Mouse (Mus musculus): ENCODE results near the gene Cacna1s. TPM values are rescaled to one million over a fixed set of nuclear protein-coding genes. Genes with fewer than 3 reads are reported as not detected.
A peak's percentile ranks its signal among the peaks of the same experiment; 100 is the strongest.

Gene Cacna1s
- total RNA-seq, 2 experiments from 2014 or later: not detected

DNA sequence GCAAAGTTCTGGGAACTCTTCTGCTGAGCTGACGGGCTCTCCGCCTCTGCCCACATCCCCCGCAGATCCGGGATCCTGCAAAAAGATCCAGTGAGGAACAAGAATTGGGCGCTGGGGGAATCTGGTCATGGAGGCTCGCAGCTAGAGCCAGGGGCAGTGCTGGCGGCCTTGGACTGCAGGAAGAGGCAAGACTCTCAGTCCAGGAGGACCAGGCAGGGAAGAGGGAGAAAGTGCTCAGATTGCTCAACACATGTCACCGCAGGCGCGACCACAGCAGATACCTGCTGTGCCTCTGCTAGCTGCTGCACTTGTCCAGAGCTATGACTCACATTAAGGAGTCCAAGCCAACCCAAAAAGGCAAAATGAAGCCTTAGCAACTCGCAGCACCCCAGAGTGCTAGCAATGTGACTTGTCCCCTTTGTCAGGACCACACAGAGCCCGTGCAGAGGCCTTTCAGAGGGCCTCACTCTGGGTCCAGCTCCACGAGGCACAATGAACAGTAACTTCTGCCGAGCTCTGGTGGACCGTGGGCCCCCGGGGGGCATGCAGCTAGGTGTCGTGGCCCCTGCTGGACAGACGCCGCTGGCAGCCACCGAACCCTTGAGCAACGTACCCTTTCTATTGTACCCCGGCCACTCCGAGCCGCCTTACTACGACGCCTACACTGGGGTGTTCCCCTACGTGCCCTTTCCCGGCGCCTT lies 2.1 kb upstream of the Cacna1s start, which contains the start of gene Ascl5:
TSS of gene Ascl5 (plus strand) at position 493 of the 701 bp plus-strand sequence.
- peak; percentile 27; the same call in 1 of the 2 replicates for ATAC-seq (ENCODE audit: poor library complexity, severe bottlenecking)

DNA sequence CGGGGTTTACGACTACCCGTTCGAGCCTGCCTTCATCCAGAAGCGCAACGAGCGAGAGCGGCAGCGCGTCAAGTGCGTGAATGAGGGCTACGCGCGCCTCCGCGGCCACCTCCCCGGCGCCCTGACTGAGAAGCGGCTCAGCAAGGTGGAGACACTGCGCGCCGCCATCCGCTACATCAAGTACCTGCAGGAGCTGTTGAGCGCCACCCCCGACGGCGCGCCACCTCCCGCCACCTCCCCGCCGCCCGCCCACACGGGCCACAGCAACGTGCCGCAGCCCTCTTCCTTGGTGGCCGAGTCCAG lies 1.6 kb upstream of the Cacna1s start:
- 0 out of 2 replicates have a peak, but pooled peaks have one; percentile 17 for ATAC-seq (ENCODE audit: poor library complexity, severe bottlenecking)

DNA sequence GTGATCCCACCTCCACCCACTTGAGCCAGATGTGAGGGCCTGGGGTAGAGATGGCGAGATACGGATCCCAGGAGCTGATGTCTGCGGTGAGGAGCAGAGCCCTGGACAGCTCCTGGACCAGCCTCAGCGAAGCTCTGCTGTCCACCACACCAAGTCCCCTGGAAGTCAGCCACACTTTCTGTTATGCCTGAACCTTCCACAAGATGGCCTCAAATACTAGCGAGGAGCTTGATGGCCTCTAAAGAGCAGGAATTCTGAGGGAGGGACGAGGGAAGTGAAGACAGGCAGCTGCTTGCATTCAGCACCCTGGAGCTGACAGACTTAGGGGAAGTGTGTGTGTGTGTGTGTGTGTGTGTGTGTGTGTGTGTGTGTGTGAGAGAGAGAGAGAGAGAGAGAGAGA lies 1.1 kb upstream of the Cacna1s start:
- ATAC-seq (ENCODE audit: poor library complexity, severe bottlenecking): peak; percentile 36; the same call in 1 of the 2 replicates

GRCm38 (mm10) chr1:136055771-136056170 lies 3.2 kb downstream of the Cacna1s start:
- ATAC-seq (ENCODE audit: poor library complexity, severe bottlenecking): no peak

DNA sequence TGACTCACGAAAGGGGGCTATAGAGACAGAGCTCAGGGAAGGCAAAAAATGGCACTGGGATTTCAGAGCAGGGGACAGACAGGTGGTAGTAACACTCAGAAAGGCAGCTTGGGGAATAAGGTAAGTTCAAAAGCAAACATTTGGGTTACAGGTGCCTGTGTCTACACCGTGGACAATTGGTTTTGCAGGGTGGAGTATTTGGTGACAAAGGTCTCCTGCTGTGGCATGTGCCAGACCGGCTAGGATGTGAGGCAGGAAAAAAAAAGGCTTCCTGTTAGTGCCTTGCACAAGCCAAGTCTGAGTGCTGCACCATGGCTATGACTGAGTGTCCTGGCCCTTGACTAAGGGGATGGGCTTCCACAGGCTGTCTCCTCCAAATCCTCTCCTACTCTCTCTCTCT lies 6.0 kb downstream of the Cacna1s start:
- no peak for ATAC-seq (ENCODE audit: poor library complexity, severe bottlenecking)

- ATAC-seq (ENCODE audit: poor library complexity, severe bottlenecking): no peak
These were observed 8.7 kb downstream of the Cacna1s start for GRCm38 (mm10) chr1:136061041-136061789.

- no peak for ATAC-seq (ENCODE audit: poor library complexity, severe bottlenecking)
These were observed 9.2 kb downstream of the Cacna1s start for GRCm38 (mm10) chr1:136061790-136062141.

- ATAC-seq (ENCODE audit: poor library complexity, severe bottlenecking): no peak
These were observed 11.4 kb downstream of the Cacna1s start for GRCm38 (mm10) chr1:136063991-136064390.

DNA sequence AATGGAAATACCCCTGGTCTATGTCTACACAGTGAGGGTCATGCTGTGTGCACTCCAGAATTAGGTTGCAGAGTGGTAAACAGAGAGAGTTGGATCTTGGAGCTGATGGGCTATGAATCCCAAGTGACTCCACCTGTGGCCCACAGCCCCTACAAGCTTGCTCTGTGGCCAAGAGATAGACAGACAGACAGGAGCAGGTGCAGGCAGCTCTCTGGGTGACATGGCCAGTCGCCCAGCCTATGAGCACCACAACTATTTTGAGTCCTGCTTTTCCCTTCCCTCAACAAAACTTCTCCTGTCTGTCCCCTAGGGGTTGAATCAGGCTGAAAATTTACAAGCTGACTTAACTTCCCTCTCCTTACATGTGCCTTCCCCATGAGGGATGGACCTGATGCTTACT lies 14.1 kb downstream of the Cacna1s start:
- no peak for ATAC-seq (ENCODE audit: poor library complexity, severe bottlenecking)

GRCm38 (mm10) chr1:136067579-136067978 lies 15.0 kb downstream of the Cacna1s start:
- no peak for ATAC-seq (ENCODE audit: poor library complexity, severe bottlenecking)

DNA sequence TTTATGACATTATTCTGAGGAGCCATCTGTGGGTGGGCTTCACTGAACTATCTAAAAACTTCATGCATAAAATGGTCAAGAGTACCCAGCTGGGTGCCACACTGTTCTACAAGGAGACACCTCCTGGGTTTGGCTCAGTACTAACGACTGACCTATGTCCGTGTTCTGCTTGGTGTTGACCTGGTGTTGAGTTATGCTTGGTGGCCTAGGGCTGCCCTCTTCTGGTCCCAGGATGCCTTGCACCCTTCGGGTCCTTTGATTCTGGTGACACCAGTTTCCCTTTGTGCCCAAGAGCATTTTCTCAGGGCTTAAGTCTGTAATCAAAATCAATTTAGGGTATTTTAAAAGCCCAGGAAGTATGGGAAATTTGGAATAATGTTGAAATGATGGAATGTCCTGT lies 23.5 kb downstream of the Cacna1s start:
- ATAC-seq (ENCODE audit: poor library complexity, severe bottlenecking): no peak

DNA sequence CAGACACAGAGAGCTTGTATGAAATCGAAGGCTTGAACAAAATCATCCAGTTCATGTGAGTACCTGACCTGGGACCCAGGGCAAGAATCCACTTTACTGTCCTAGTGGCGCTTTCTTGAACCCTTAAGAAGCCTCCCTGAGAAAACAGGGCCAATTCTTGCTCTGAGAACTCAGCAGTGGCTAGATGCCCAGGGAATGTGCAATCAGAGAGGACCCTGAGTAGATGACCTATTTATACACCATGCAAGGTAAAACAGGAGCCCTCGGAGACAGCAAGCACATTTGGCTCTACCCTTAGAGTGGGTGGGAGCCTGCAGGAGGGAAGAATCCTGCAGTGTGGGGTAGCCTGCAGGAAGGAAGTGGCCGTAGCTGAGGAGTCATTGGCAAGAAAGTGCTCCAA lies 25.1 kb downstream of the Cacna1s start:
- ATAC-seq (ENCODE audit: poor library complexity, severe bottlenecking): no peak

- no peak for ATAC-seq (ENCODE audit: poor library complexity, severe bottlenecking)
These were observed 28.6 kb downstream of the Cacna1s start for GRCm38 (mm10) chr1:136081161-136081560.

- no peak for ATAC-seq (ENCODE audit: poor library complexity, severe bottlenecking)
These were observed 33.6 kb downstream of the Cacna1s start for GRCm38 (mm10) chr1:136085988-136086685.

DNA sequence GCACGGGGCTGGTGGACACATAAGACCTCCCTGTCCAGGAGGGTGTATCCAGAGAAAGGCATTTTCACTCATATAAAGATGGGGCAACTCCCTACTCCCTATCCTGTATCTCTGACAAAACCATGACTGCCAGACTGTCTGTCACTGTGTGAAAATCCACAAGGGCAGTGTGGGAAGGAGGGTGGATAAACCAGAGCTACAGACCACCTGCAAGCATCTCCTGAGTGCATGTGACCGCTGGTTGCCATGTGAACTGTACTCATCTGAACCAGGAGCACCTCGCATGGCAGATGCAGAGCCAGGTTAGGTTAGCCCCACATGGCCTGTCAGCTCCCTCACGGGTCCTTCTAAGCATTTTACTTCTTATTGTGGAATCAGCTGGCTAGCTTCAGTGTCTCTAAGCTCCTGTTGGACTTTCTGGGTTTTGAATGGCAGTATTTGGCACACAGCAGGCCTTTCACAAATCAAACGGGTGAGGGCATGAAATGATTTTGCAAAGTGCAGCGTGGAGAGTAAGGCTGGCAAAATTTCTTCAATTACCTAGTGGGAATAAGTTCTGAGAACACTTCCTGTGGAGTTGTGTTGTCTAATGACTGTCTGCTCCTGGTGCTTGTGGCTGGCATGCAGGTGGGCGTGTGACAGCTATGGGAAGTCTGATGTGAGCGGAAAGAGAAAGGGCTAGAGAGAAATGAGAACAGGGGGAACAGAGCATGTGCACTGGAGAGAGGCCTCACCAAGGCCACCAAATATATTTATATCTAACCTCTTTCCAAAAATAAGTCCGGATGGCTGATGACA lies 37.0 kb downstream of the Cacna1s start:
- no peak for ATAC-seq (ENCODE audit: poor library complexity, severe bottlenecking)

- ATAC-seq (ENCODE audit: poor library complexity, severe bottlenecking): no peak
These were observed 41.2 kb downstream of the Cacna1s start for GRCm38 (mm10) chr1:136093726-136094125.

GRCm38 (mm10) chr1:136094807-136095206 lies 42.3 kb downstream of the Cacna1s start:
- ATAC-seq (ENCODE audit: poor library complexity, severe bottlenecking): no peak

DNA sequence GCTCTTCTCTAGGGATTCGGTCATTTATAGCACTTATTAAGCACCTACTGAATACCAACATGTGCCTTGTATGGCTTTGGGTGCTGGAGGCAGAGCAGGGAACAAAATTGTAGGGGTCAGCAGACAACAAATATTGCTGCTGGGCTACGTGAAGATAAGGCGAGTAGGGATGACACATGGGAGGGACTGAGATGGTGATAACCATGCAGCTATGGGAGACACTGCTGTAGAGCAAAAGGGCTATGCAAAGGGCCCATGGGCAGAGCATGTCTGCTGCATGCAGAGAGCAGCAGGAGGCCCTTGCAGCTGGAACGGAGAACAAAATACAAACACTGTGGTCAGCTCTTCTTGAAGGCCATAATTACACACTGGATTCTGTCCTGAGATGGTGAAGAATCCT lies 49.5 kb downstream of the Cacna1s start:
- ATAC-seq (ENCODE audit: poor library complexity, severe bottlenecking): no peak

- no peak for ATAC-seq (ENCODE audit: poor library complexity, severe bottlenecking)
These were observed 50.0 kb downstream of the Cacna1s start for GRCm38 (mm10) chr1:136102551-136102950.

GRCm38 (mm10) chr1:136102981-136103380 lies 50.4 kb downstream of the Cacna1s start:
- ATAC-seq (ENCODE audit: poor library complexity, severe bottlenecking): no peak

DNA sequence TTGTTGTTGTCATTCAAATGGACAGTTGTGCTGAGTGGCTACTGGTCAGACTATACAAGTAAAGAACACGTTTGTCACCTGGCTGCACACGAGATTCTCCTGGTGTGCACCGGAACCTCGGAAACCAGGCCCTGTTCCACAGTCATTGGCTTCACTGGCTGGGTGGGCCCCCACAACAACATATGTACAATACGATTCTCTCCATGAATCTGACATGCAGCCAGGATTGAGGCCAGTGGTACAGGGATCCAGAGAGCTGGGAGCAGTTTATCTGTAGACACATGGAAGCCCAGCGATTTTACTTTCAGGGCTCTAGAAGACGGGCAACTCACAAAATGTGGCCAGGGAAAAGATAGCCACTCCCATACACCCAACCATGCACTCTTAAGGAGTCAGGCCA lies 51.1 kb downstream of the Cacna1s start:
- no peak for ATAC-seq (ENCODE audit: poor library complexity, severe bottlenecking)
